Mouse (Mus musculus): ENCODE results near the gene Acap1.

- TF ChIP-seq POLR2A (IDR thresholded peaks at IDR 0.05; ENCODE audit: borderline replicate concordance, extremely low read depth, insufficient read depth, insufficient read length, poor library complexity, severe bottlenecking) (no peak), CTCF (IDR thresholded peaks at IDR 0.05; ENCODE audit: borderline replicate concordance, extremely low read depth, insufficient read depth, insufficient read length) (no peak)
Measured at GRCm38 (mm10) chr11:69940962-69941361, 45.6 kb upstream of the Acap1 start.

Measured in brain, embryonic 14.5 days (tissue).